Mouse (Mus musculus) v-Abl transformed pro-B cells (cell line): Measurements from ENCODE around the gene Cic.

Experiments used
- in situ Hi-C, 2 experiments: fragments of 400-800 bp; cut with MboI; formaldehyde crosslinking; loops; one replicate each; pipeline ENCODE4 v1.15.1; 2025; ENCODE audit not compliant: unreplicated experiment in 2 of 2

Cic gene

GRCm38 (mm10) chr7:25268588-25268987 lies 1.1 kb downstream of the Cic start:
- in situ Hi-C loops = no loop called here

DNA sequence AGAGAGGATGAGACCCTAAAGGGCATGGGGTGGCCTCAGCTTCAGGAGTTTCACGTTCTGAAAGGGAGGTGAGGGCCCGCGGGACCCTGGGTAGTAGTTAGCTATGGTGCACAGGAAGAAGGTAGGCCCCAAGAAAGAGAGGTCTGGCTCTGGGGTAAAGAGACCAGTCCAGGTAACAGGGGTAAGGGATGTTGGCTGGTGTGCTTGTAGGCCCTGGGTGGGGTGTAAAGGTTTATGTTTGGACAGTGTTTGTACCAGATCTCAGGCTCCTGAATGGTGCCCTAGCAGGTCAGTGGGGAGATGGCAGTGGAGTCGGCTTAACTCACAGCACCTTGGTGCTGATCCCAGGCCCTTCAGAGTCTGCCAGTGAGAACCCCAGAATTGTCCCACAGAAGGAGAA lies 1.5 kb downstream of the Cic start:
- in situ Hi-C loops = no loop called here

DNA sequence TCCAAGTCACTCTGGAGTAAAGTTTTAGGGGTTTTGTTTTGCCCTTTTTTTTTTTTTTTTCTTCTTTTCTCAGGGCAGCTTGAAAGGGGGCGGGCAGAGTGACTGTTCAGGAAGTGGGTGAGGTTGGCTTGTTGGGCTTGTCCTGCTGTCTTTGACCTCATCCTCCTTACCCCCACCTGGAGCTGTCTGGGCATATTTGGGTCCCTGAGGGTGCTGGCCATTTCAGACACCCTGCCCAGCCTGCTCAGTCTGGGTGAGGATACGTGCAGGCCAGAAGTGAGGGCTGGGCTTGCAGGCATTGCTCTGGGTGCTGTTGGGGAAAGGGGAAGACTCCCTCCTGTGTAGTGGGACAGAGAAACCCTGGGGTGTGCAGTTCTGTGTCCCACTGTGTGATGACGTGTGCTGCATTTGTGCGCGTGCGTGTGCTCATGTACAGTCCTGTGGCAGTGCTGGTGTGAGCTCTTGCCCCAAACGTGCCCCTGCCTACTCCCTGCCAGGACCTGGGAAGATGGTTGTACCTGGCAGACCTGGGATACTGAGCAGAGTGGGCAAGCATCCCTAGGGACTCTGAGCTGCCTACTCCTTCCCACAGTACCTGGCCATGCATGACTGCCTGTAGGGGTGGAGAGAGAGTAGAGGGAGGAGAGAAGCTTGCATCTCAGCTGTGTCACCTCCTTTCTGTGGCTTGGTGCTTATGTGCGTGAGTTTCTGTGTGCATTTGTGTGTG lies 2.2 kb downstream of the Cic start:
- in situ Hi-C loops = loop anchor here (10.0 kb wide), 2 partner anchors 85 to 135 kb away; no protein-coding TSS in a partner anchor

- in situ Hi-C loops = loop anchor here (10.0 kb wide), 2 partner anchors 86 to 136 kb away; no protein-coding TSS in a partner anchor
Measured at GRCm38 (mm10) chr7:25270652-25271633, 3.4 kb downstream of the Cic start.

DNA sequence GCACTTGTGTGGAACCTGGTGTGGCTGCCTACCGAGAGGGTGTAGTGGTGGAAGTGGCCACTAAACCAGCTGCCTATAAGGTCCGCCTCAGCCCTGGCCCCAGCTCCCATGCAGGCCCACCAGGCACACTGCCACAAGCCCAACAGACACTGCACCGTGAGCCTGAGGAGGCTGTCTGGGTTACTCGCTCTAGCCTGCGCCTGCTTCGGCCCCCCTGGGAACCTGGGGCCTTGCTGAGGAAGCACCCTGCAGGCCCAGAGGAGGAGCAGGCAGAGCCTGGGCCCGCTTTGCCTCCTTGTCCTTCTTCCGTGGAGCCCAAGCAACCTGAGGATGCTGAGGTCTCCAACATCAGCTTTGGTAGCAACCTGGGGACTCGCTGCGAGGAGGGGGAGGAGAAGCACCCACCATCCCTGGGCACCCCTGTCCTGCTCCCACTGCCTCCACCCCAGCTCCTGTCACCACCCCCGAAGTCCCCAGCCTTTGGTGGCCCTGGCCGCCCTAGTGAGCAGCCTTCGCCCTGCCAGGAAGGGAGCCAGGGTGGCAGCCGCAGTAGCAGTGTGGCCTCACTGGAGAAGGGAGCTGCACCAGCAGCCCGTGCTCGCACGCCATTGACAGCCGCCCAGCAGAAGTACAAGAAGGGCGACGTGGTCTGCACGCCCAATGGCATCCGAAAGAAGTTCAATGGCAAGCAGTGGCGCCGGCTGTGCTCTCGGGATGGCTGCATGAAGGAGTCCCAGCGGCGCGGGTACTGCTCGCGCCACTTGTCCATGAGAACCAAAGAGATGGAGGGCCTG lies 4.3 kb downstream of the Cic start:
- in situ Hi-C loops = loop anchor here (10.0 kb wide), 2 partner anchors 87 to 137 kb away; no protein-coding TSS in a partner anchor

GRCm38 (mm10) chr7:25272445-25273258 lies 5.1 kb downstream of the Cic start:
- in situ Hi-C loops = loop anchor here (10.0 kb wide), 2 partner anchors 88 to 138 kb away; no protein-coding TSS in a partner anchor

DNA sequence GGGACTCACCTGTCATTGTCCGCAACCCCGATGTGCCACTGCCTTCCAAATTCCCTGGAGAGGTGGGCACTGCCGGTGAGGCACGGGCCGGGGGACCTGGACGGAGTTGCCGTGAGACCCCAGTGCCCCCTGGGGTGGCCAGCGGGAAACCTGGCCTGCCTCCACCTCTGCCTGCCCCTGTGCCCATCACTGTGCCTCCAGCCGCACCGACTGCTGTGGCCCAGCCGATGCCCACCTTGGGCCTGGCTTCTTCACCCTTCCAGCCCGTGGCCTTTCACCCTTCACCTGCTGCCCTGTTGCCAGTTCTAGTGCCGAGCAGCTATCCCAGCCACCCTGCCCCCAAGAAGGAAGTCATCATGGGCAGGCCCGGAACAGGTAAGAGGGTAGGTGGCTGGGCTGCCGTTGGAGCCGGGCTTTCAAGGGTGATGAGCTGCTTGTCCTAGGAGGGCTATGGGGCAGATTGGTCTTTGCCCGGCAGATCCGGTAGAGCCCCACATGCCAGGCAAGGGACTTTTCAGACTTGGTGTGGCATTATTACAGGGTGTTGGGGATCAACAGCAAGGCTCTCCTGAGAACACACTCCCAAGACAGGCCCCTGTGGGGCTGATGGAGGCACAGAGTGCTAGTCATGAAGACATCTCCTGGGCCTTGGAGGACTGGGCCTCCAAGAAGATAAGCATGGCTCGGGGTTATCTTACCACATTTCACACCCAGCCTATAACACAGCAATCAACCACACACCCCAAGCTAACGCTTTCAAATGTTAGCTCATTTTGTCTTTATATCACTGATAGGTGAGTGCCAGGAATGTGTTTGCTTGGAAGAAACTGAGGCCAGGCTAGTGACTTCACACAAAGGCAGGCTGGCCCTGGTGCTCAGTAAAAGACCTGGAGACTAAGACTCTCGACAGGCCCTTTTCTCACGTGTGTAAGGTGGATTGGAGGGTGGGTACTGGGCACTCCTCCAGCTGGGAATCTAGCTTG lies 6.0 kb downstream of the Cic start:
- in situ Hi-C loops = loop anchor here (10.0 kb wide), 2 partner anchors 89 to 139 kb away; no protein-coding TSS in a partner anchor

GRCm38 (mm10) chr7:25274571-25274970 lies 7.1 kb downstream of the Cic start:
- in situ Hi-C loops = loop anchor here (10.0 kb wide), 2 partner anchors 90 to 140 kb away; no protein-coding TSS in a partner anchor

DNA sequence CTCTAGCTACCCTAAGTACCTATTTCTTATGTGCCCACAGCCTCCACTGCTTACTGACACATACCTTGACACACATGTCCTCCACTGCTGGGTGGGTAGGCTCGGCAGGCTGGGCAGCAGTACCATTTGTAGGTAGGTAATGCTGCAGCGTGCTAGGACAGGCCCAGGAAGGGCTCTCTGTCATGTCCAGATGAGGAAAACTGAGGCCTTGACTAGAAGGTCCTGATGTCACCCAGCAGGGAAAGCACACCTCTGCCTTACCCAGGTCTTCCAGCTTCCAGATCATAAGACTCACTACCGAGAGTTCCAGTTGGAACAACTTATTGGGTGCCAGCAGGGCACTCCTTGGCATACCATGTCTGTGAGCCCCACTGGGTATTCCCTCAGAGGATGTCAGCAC lies 7.5 kb downstream of the Cic start:
- in situ Hi-C loops = loop anchor here (5.0 to 25.0 kb wide), 5 partner anchors 33 to 713 kb away; partner anchors contain the start of gene Gsk3a (in 1 of the 2)

DNA sequence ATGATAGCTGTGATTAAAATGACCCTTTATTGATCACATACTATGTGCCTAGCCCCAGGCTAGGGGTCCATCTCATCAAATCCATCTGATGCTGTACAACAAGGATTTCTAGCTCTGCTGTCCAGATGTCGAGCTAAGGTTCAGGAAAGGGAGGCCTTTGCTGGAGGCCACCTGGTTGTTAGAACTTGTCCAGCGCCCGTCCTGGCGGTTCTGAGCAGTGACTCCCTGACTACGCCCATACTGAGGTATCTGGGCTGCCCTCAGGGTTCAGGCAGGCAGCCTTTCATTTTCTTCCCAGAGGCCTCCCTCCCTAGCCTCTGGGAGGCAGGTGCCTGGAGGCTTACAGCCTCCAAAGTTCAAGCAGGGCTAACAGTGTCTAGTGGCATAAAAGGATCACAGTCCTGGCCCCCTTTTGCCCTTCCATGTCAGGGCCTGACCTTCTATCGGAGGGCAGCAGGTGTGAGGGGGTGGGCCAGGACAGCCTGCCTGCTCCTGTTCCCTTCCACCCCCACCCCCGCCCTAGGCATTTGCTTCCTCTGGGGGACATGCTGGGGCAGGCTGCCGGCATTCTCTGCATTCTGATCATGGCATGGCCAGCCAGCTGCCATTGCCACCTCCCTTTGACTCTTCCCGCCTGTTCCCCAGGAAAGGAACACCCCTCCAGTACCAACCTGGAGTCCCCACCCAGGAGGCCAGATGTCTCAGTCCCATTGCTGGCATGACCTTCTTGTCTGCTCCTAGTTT lies 8.2 kb downstream of the Cic start:
- in situ Hi-C loops = loop anchor here (5.0 to 25.0 kb wide), 5 partner anchors 33 to 713 kb away; partner anchors contain the start of gene Gsk3a (in 1 of the 2)

GRCm38 (mm10) chr7:25277405-25277804 lies 9.9 kb downstream of the Cic start:
- in situ Hi-C loops = loop anchor here (5.0 to 25.0 kb wide), 5 partner anchors 35 to 715 kb away; partner anchors contain the start of gene Gsk3a (in 1 of the 2)

GRCm38 (mm10) chr7:25277998-25278340 lies 10.5 kb downstream of the Cic start:
- in situ Hi-C loops = loop anchor here (5.0 to 25.0 kb wide), 5 partner anchors 36 to 716 kb away; partner anchors contain the start of gene Gsk3a (in 1 of the 2)

DNA sequence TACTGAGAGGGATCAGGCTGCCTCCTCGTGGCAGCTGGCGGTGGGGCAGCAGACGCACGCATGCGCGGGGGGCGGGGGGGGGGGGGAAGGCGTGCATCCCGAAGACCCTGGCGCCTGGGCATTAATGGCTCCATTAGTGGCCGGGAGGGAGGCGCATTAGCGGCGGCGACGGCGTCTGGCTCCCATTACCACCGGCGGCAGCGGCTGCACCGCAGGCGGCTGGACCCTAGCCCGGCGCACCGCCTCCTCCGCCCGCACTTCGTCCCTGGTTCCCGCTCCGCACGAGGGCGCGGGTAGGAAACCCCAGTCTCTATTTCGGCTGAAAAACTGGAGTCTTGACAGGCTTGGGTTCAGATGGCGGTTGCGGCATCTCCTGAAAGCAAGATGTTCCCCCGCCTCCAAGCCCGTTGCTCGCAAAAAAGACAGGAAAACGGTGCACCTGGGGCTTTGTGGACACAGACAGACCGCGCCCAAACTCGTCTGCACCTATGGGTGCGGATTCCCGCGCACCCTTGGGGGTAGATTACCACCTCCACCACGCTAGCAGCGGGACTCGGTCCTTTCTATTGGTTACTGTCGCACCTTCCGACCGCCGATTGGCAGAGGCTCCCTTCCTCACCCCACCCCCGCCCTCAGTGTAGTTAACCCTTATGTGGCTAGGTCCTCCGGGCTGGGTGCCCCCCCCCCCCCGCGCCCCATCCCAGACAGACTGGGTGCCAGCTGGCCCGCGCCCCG lies 11.0 kb downstream of the Cic start:
- in situ Hi-C loops = loop anchor here (5.0 to 25.0 kb wide), 5 partner anchors 36 to 716 kb away; partner anchors contain the start of gene Gsk3a (in 1 of the 2)

DNA sequence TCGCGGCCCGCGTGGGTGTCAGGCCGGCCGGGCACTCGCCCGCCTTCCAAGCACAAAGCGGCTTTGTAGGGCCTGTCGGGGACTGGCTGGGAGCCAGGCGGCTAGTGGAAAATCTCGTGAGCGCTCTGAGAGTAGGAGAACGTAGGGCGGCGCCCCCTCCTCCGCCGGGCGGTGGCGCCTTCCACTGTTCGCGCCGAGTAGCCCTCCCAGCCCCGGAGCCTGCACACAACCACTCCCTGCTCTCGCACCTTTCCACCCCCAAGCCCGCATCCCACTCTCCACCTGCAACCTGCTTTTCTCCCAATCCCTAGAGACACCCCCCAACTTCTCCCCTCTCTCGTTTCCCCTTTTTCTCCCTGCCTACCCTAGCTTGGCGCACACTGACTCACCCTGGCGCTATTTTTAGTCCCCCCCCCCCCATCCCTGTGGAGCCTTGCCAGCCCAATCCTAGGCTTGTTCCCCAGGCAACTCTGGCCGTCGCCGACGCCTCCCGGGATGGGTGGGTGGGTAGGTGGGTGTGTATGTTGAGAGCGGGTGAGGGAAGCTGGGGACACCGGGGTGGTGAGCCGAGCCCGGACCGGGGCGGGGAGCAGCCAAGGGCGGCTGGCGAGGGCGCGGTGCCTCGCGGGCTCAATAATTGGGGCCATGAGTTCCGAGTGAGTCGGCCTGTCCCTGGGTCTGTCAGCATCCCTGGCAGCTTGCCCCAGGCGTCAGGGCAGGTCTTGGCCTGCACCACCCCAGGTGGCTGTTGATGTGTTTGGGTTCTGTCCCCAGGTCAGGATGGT lies 11.8 kb downstream of the Cic start:
- in situ Hi-C loops = loop anchor here (5.0 to 25.0 kb wide), 5 partner anchors 37 to 717 kb away; partner anchors contain the start of gene Gsk3a (in 1 of the 2)
